Mouse (Mus musculus): ENCODE results near the gene Med4. TPM values are rescaled to one million over a fixed set of nuclear protein-coding genes. Genes with fewer than 3 reads are reported as not detected.

The Med4 gene
- polyA plus RNA-seq (2012; ENCODE audit: insufficient read depth, insufficient read length, missing spikeins) = 14.7 and 23.5 TPM in 2 replicates

GRCm38 (mm10) chr14:73509765-73510423, at the start of gene Med4:
Gene Med4 (plus strand): TSS chr14:73510025.
- H3K27ac ChIP-seq (replicated peaks; ENCODE audit: low read depth, low read length) = 0 out of 2 replicates have a peak within 1 kb of the TSS, but pooled peaks have one; percentile 36
- H3K4me1 ChIP-seq (ENCODE audit: control insufficient read depth, insufficient read depth, insufficient read length, low read length) = peaks cover 15% of the 10 kb centered on the region
- peak within 1 kb of the TSS; percentile 87 for H3K4me3 ChIP-seq (ENCODE audit: insufficient read depth, low read depth, low read length)

GRCm38 (mm10) chr14:73460514-73461134, 49.2 kb upstream of the Med4 start:
- H3K4me3 ChIP-seq (ENCODE audit: insufficient read depth, low read depth, low read length) = peak overlapping the region; percentile 29
- H3K4me1 ChIP-seq (ENCODE audit: control insufficient read depth, insufficient read depth, insufficient read length, low read length) = no peaks in the 10 kb centered on the region
- no peak overlapping the region for H3K27ac ChIP-seq (replicated peaks; ENCODE audit: low read depth, low read length)

GRCm38 (mm10) chr14:73462211-73462610, 47.6 kb upstream of the Med4 start:
- Histone ChIP-seq H3K4me3 (ENCODE audit: insufficient read depth, low read depth, low read length) (no peak overlapping the region), H3K27ac (replicated peaks; ENCODE audit: low read depth, low read length) (no peak overlapping the region), H3K4me1 (ENCODE audit: control insufficient read depth, insufficient read depth, insufficient read length, low read length) (no peaks in the 10 kb centered on the region)

GRCm38 (mm10) chr14:73467697-73468096, 42.1 kb upstream of the Med4 start:
- Histone ChIP-seq H3K27ac (replicated peaks; ENCODE audit: low read depth, low read length) (no peak overlapping the region), H3K4me1 (ENCODE audit: control insufficient read depth, insufficient read depth, insufficient read length, low read length) (no peaks in the 10 kb centered on the region), H3K4me3 (ENCODE audit: insufficient read depth, low read depth, low read length) (no peak overlapping the region)

GRCm38 (mm10) chr14:73469506-73469905, 40.3 kb upstream of the Med4 start:
- Histone ChIP-seq H3K4me3 (ENCODE audit: insufficient read depth, low read depth, low read length) (no peak overlapping the region), H3K27ac (replicated peaks; ENCODE audit: low read depth, low read length) (no peak overlapping the region), H3K4me1 (ENCODE audit: control insufficient read depth, insufficient read depth, insufficient read length, low read length) (peaks cover 6% of the 10 kb centered on the region; the same call in 1 of the 2 replicates)

- peaks cover 8% of the 10 kb centered on the region; the same call in 1 of the 2 replicates for H3K4me1 ChIP-seq (ENCODE audit: control insufficient read depth, insufficient read depth, insufficient read length, low read length)
- no peak overlapping the region for H3K4me3 ChIP-seq (ENCODE audit: insufficient read depth, low read depth, low read length)
- no peak overlapping the region for H3K27ac ChIP-seq (replicated peaks; ENCODE audit: low read depth, low read length)
Observed at GRCm38 (mm10) chr14:73470593-73470992, 39.2 kb upstream of the Med4 start.

- no peak overlapping the region for H3K4me3 ChIP-seq (ENCODE audit: insufficient read depth, low read depth, low read length)
- H3K4me1 ChIP-seq (ENCODE audit: control insufficient read depth, insufficient read depth, insufficient read length, low read length) = peaks cover 17% of the 10 kb centered on the region; the same call in 1 of the 2 replicates
- H3K27ac ChIP-seq (replicated peaks; ENCODE audit: low read depth, low read length) = no peak overlapping the region
Observed at GRCm38 (mm10) chr14:73472205-73472604, 37.6 kb upstream of the Med4 start.

- Histone ChIP-seq H3K4me1 (ENCODE audit: control insufficient read depth, insufficient read depth, insufficient read length, low read length) (peaks cover 17% of the 10 kb centered on the region; the same call in 1 of the 2 replicates), H3K4me3 (ENCODE audit: insufficient read depth, low read depth, low read length) (no peak overlapping the region), H3K27ac (replicated peaks; ENCODE audit: low read depth, low read length) (peak overlapping the region; percentile 91)
Observed at GRCm38 (mm10) chr14:73473670-73474460, 36.0 kb upstream of the Med4 start.

- Histone ChIP-seq H3K27ac (replicated peaks; ENCODE audit: low read depth, low read length) (peak overlapping the region; percentile 91), H3K4me3 (ENCODE audit: insufficient read depth, low read depth, low read length) (0 out of 2 replicates have a peak overlapping the region, but pooled peaks have one; percentile 9), H3K4me1 (ENCODE audit: control insufficient read depth, insufficient read depth, insufficient read length, low read length) (peaks cover 17% of the 10 kb centered on the region; the same call in 1 of the 2 replicates)
Observed at GRCm38 (mm10) chr14:73474636-73475093, 35.2 kb upstream of the Med4 start.

- Histone ChIP-seq H3K4me3 (ENCODE audit: insufficient read depth, low read depth, low read length) (no peak overlapping the region), H3K27ac (replicated peaks; ENCODE audit: low read depth, low read length) (peak overlapping the region; percentile 86), H3K4me1 (ENCODE audit: control insufficient read depth, insufficient read depth, insufficient read length, low read length) (peaks cover 17% of the 10 kb centered on the region; the same call in 1 of the 2 replicates)
Observed at GRCm38 (mm10) chr14:73475506-73475905, 34.3 kb upstream of the Med4 start.

GRCm38 (mm10) chr14:73476361-73476934, 33.4 kb upstream of the Med4 start:
- Histone ChIP-seq H3K4me3 (ENCODE audit: insufficient read depth, low read depth, low read length) (no peak overlapping the region), H3K27ac (replicated peaks; ENCODE audit: low read depth, low read length) (peak overlapping the region; percentile 86), H3K4me1 (ENCODE audit: control insufficient read depth, insufficient read depth, insufficient read length, low read length) (peaks cover 17% of the 10 kb centered on the region; the same call in 1 of the 2 replicates)

- H3K4me3 ChIP-seq (ENCODE audit: insufficient read depth, low read depth, low read length) = no peak overlapping the region
- peaks cover 17% of the 10 kb centered on the region; the same call in 1 of the 2 replicates for H3K4me1 ChIP-seq (ENCODE audit: control insufficient read depth, insufficient read depth, insufficient read length, low read length)
- H3K27ac ChIP-seq (replicated peaks; ENCODE audit: low read depth, low read length) = peak overlapping the region; percentile 86
Observed at GRCm38 (mm10) chr14:73477077-73477476, 32.7 kb upstream of the Med4 start.

GRCm38 (mm10) chr14:73478321-73478720, 31.5 kb upstream of the Med4 start:
- Histone ChIP-seq H3K27ac (replicated peaks; ENCODE audit: low read depth, low read length) (no peak overlapping the region), H3K4me3 (ENCODE audit: insufficient read depth, low read depth, low read length) (no peak overlapping the region), H3K4me1 (ENCODE audit: control insufficient read depth, insufficient read depth, insufficient read length, low read length) (peaks cover 17% of the 10 kb centered on the region; the same call in 1 of the 2 replicates)

- Histone ChIP-seq H3K4me1 (ENCODE audit: control insufficient read depth, insufficient read depth, insufficient read length, low read length) (peaks cover 10% of the 10 kb centered on the region; the same call in 1 of the 2 replicates), H3K27ac (replicated peaks; ENCODE audit: low read depth, low read length) (no peak overlapping the region), H3K4me3 (ENCODE audit: insufficient read depth, low read depth, low read length) (no peak overlapping the region)
Observed at GRCm38 (mm10) chr14:73479771-73480170, 30.1 kb upstream of the Med4 start.
